Mouse (Mus musculus) ovary, postnatal 10 days (tissue): Measurements from ENCODE around the gene Dbp.

ENCODE experiments used
- DNase-seq: peaks from one replicate; pipeline ENCODE4 v3.0.0; 2022; ENCODE audit warnings: low spot score

Gene Dbp

GRCm38 (mm10) chr7:45695098-45695497 is 9.8 kb upstream of the Dbp start:
- DNase-seq, result no peak

- no peak for DNase-seq
Measured at GRCm38 (mm10) chr7:45697894-45698293, 7.0 kb upstream of the Dbp start.

- DNase-seq, result no peak
Measured at GRCm38 (mm10) chr7:45699523-45700141, 5.3 kb upstream of the Dbp start, which contains the start of gene Car11. TSS of gene Car11 (plus strand) at chr7:45699843.

- DNase-seq, result no peak
Measured at GRCm38 (mm10) chr7:45700301-45701015, 4.4 kb upstream of the Dbp start.

- no peak for DNase-seq
Measured at GRCm38 (mm10) chr7:45701072-45701471, 3.8 kb upstream of the Dbp start.

- no peak for DNase-seq
Measured at GRCm38 (mm10) chr7:45701607-45702006, 3.3 kb upstream of the Dbp start.

- DNase-seq, result no peak
Measured at GRCm38 (mm10) chr7:45702316-45702715, 2.6 kb upstream of the Dbp start.

- DNase-seq, result no peak
Measured at GRCm38 (mm10) chr7:45702809-45703520, 1.9 kb upstream of the Dbp start.

GRCm38 (mm10) chr7:45703521-45704033 is 1.3 kb upstream of the Dbp start:
- DNase-seq, result no peak

GRCm38 (mm10) chr7:45704046-45704559 is 785 bp upstream of the Dbp start:
- no peak for DNase-seq

- no peak for DNase-seq
Measured at GRCm38 (mm10) chr7:45705443-45705864, 566 bp downstream of the Dbp start.

- DNase-seq, result no peak
Measured at GRCm38 (mm10) chr7:45705873-45706281, 989 bp downstream of the Dbp start.

- peak; percentile 81 for DNase-seq
Measured at GRCm38 (mm10) chr7:45706721-45707241, 1.9 kb downstream of the Dbp start.

GRCm38 (mm10) chr7:45707375-45707967 is 2.6 kb downstream of the Dbp start:
- DNase-seq, result peak; percentile 92

GRCm38 (mm10) chr7:45708221-45708761 is 3.4 kb downstream of the Dbp start:
- DNase-seq, result no peak

- DNase-seq, result no peak
Measured at GRCm38 (mm10) chr7:45709036-45709435, 4.1 kb downstream of the Dbp start.

GRCm38 (mm10) chr7:45709677-45710355 is 4.9 kb downstream of the Dbp start:
- no peak for DNase-seq

- no peak for DNase-seq
Measured at GRCm38 (mm10) chr7:45710477-45711191, 5.7 kb downstream of the Dbp start.

- DNase-seq, result no peak
Measured at GRCm38 (mm10) chr7:45711316-45712021, 6.6 kb downstream of the Dbp start.
